Mouse (Mus musculus): ENCODE measurements at regions not wholly inside any gene's neighbourhood (a gene's known extent, or its start where the extent isn't known, plus 50 kb on each side); places are given as distances from the start of the nearest gene placed in this dataset.
A peak's percentile ranks its signal among the peaks of the same experiment; 100 is the strongest.
"Not testable (repeated sequence)": the region's sequence is repeated elsewhere in the genome, so short reads cannot be mapped to it uniquely, and the experiment has no call there.

- peak; percentile 63 to 64 for DNase-seq (ENCODE audit: low spot score in 2 of 2)
These were observed 1163.6 kb upstream of the Tyrp1 start for GRCm38 (mm10) chr4:79670203-79670891.

GRCm38 (mm10) chr4:79694787-79695763 lies 1138.8 kb upstream of the Tyrp1 start:
- no peak for DNase-seq (ENCODE audit: low spot score in 2 of 2)

GRCm38 (mm10) chr4:79720915-79721314 lies 1113.0 kb upstream of the Tyrp1 start:
- not testable (repeated sequence) for DNase-seq (ENCODE audit: low spot score in 2 of 2)

- no peak for DNase-seq (ENCODE audit: low spot score in 2 of 2)
These were observed 1109.8 kb upstream of the Tyrp1 start for GRCm38 (mm10) chr4:79724103-79724502.

GRCm38 (mm10) chr4:79740925-79741560 lies 1092.9 kb upstream of the Tyrp1 start:
- no peak for DNase-seq (ENCODE audit: low spot score in 2 of 2)

All from layer of hippocampus, adult 8-10 months (tissue).